Mouse (Mus musculus) megakaryocyte progenitor cell, adult 5-6 weeks (primary cell): ENCODE data around the gene P2rx5. TPM values are rescaled to one million over a fixed set of nuclear protein-coding genes. Genes with fewer than 3 reads are reported as not detected.
A peak's percentile ranks its signal among the peaks of the same experiment; 100 is the strongest.

Source experiments
- ATAC-seq: replicated peaks from 2 replicates; pipeline ENCODE4 v1.8.0; 2016; ENCODE audit warnings: mild to moderate bottlenecking, moderate TSS enrichment, inconsistent platforms; ENCODE audit not compliant: poor library complexity
- total RNA-seq, 2 experiments: library from RNA; stranded (forward) in 1 of 2; stranded (reverse) in 1 of 2; fragments of 157-497, 149-512 nt in 1 of 2; fragments of 200-1000 nt in 1 of 2; gene quantifications; 2 replicates each; pipeline versions ENCODE4 v1.2.3 to v1.2.4; 2015 to 2017

The P2rx5 gene
- total RNA-seq (2015) (not detected in 2 replicates), total RNA-seq (2017) (not detected in 2 replicates)

GRCm38 (mm10) chr11:73159957-73160810 lies at the start of gene P2rx5:
P2rx5 (plus strand) TSS chr11:73160421.
- ATAC-seq: peak; percentile 70

DNA sequence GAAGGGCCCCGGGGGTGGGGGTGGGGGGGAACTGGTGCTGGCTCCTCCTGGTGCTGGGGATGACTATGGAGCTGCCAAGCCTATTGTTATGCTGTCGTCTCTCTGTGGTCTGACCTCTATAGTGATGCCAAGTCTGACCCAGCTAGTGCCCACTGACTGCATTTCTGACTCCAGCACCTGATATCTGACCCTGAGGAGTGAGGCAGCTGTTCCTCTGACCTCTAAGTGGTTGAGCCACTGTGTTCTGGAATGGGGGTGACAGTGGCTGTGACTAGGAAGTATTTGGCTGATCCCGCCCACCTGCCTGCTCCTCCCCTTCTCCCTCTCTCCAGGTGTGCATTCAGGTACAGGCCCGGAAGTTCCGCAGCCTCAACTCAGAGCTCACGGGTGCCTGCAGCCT lies 48.8 kb upstream of the P2rx5 start:
- ATAC-seq: no peak

- no peak for ATAC-seq
These were observed 33.7 kb upstream of the P2rx5 start for GRCm38 (mm10) chr11:73126495-73126894.

DNA sequence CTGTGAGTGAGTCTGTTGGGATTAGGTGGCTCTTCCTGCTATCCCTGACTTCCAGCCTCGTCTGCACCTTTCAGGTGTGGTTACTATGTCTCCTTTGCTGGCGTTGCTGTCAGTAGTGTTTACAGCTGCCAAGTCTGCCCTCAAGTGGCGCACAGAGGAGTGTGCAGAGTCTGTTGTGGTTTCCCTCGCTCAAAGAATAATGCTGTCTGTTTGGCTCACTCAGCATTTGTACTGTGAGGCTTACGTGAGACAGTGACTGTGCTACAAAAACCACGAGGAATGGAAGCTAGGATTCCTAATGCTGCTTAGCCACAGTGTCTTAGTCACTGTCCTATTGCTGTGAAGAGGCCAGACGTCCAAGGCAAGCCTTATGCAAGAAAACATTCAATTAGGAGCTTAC lies 29.2 kb upstream of the P2rx5 start:
- ATAC-seq: peak; percentile 87

DNA sequence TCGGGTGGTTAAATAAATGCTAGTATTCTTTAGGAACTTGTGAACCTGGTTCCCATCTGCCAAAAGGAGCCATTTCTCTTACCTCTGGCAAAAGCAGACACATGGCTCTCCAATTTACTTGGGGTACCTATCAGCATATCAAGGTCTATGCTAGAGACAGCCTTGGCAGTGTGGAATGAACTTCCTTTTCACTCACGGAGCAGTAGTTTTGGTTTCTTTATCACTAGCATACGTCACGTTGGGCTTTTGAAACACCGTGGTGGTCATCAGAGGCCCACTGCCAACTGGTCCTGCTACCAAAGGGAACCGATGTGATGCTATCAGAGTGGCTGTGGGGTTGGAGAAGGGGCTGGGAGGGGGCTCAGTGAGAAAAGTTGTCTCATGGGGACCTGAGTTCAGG lies 27.2 kb upstream of the P2rx5 start:
- ATAC-seq: peak; percentile 29; the same call in 1 of the 2 replicates

DNA sequence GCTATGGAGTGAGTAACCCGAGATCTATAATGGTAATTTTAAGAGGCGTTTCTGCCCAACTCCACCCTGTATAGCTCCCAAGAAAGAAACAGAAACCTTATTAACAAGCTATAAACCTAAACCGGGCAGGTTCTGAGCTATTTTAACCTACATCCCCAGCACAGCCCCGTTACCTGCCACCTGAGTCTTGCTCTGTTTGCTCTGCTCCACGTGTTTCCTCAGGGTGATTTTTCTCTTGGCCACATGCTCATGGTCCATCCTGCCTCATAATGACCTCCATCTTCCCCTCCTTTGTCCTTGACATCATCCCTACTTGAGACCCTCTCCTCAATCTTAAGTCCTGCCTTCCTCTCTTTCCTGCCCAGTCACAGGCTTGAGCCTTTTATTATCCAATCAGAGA lies 26.0 kb upstream of the P2rx5 start:
- no peak for ATAC-seq

DNA sequence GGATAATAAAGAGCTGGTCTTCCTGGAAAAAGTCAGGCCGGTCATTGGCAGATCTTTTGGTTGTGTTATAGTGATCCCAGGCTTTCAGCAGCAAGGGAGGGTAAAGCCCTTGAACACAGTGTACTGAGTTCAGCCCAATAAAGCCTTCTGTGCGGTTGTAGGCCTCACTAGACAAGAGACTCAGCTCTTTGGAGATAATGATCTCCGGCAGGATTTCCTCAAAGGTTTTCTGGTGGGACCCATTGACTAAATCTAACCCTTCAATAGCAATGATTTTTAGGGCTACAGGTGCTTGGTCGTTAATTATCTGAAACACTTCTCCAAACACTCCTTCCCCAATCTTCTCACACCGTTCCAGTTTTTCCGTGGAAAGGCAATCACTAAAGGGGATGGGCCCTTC lies 23.6 kb upstream of the P2rx5 start:
- ATAC-seq: no peak

- ATAC-seq: no peak; the same call in 1 of the 2 replicates
These were observed 23.1 kb upstream of the P2rx5 start for GRCm38 (mm10) chr11:73137116-73137515.

- ATAC-seq: peak; percentile 96
These were observed 22.4 kb upstream of the P2rx5 start, which contains the start of gene Haspin for GRCm38 (mm10) chr11:73137591-73138501. Haspin (minus strand) TSS chr11:73138294.

DNA sequence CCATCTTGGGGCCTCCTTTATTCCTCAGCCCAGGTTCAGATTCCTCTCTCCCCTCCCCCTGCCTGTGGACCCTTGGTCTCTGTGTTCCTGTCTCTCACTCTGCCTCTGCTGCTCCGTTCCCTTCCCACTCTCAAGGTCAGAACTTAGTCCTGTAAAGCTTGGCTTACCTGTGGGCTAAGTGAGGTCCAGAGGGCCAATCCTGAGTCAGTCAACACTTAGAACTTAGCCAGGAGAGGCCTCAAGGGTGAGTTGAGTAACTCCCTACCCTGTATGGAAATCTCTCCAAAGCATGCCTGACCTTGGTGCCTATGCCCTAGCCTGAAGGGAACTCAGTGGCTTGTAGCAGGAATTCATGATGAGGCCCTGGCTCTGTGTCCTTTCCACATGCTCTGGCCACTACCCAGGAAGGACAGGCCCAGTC lies 15.9 kb upstream of the P2rx5 start:
- no peak for ATAC-seq

DNA sequence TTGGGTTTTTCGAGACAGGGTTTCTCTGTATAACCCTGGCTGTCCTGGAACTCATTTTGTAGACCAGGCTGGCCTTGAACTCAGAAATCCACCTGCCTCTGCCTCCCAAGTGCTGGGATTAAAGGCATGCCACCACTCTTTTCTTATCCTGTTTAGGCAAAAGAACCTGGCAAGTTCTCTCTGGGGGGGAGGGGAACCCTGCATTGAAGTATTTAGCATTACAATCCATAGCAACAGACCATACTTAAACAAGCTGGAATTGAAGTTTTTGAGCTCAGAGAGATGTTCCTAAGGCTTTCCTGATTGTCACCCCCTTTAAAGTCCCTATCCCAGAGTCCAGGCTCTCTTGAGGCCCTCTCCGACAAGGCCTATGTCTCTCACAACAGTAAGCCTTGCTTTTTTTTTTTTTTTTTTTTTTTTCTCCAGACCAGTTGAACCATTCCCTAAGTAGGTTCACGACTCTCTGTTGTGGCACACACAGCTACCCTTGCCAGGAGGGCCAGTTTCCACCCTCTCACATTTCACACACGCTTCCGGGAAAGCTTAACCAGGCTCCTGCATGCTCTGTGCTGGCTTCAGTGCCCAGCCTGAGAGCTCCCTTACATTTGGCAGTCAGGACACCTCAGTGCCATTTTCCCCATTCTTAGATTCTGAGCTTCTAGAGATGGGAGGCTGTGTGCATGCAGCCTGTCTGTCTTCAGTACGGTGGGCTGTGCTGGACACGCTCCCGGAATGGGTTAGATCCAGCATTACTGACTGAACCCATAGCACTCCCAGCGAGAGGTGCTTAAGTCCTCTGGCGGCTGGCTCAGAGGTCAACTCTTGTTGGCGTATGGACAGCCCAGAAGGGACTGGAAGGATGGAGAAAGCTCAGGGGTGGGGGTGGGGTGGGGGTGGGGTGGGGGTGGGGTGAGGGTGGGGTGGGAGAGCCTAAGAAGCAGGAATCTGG lies 13.9 kb upstream of the P2rx5 start:
- no peak for ATAC-seq

GRCm38 (mm10) chr11:73146975-73147365 lies 13.3 kb upstream of the P2rx5 start:
- ATAC-seq: no peak

DNA sequence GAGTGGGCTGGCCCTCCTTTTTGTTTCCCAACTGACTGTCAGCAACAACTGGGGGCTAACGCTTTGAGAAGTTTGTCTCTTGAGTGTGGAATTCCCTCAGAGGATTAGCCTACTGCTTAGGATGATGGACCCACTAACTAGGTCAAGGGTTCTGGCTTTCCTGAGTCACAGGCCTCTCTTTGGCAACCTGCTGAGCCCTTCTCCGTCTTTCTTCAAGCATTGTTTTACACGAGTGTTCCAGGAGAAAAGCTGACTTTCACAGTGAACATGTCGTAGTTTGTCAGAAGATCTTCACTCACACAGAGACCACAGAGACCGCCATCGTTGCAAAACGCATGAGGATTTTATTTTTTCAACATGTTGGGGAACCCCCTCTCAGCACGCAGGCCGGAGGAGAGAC lies 12.0 kb upstream of the P2rx5 start:
- ATAC-seq: no peak

DNA sequence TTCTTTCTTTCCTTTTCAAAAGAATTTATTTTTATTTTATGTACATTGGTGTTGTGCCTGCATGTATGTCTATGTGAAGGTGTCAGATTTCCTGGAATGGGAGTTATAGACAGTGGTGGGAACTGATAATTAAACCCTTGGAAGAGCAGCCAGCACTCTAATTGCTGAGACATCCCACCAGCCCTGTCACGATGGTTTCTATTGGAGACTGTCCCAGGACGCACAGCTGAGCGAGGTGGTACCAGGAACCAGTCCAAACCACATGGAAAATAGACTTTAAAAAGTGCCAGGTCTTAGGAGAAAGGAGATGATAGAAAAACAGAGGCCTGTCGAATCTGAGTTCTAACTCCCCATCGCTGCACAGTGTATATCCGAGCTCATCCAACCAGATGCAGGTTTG lies 5.2 kb upstream of the P2rx5 start:
- ATAC-seq: no peak

DNA sequence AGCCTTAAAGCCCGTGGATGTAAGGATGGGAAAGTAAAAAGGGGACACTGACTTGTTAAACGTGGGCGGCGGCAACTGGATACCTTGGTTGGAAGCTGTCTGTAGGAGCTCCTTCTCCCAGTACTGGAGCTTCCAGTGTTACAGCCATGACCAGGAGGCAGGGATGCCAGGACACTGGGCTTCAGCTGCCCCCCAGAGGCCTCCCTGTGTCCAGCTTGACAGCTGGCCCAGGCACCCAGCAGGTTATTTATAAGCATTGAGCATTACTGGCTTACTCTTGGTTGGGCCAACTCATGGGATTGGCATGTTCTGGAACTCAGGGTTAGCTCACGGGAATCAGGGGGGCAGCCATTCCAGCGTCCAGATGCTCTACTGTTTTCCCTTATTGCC lies 585 bp downstream of the P2rx5 start:
- ATAC-seq: no peak

DNA sequence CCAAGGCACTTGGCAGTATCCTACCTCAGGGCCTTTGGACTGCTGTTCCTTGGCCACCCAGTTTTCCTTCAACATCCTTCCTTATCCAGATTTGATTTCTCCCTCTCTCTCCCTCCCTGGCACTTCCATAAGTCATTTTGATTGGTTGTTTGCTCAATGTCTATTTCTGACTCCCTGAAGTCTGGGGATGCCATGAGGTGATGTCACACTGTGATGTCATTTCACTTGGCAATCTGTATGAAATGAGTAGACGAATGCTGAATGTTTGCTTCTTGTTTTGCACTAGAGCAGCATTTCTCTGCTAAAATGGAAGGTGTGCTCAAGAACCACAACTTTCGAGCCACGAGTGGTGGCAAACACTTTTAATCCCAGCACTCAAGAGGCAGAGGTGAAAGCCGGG lies 1.4 kb downstream of the P2rx5 start:
- ATAC-seq: no peak

DNA sequence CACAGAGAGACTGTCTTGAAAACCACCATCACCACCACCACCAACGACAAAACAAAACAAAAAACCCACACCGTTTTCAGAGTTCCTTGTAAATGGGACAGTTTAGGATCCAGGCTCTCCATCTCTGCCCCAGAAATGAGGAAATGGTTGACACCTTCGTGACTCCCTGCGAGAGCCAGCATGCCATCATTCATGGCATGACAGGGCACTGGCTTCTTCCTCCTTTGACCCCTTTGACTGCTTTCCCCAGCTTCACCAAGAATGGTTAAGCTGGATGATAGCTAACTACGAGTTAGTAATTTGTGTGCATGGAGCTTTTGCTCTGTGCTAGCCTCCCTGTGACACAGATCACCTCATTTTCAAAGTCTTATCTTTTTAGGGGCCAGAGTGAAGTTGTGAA lies 2.1 kb downstream of the P2rx5 start:
- ATAC-seq: 0 out of 2 replicates have a peak, but pooled peaks have one; percentile 35

GRCm38 (mm10) chr11:73168071-73168470 lies 7.8 kb downstream of the P2rx5 start:
- ATAC-seq: no peak

DNA sequence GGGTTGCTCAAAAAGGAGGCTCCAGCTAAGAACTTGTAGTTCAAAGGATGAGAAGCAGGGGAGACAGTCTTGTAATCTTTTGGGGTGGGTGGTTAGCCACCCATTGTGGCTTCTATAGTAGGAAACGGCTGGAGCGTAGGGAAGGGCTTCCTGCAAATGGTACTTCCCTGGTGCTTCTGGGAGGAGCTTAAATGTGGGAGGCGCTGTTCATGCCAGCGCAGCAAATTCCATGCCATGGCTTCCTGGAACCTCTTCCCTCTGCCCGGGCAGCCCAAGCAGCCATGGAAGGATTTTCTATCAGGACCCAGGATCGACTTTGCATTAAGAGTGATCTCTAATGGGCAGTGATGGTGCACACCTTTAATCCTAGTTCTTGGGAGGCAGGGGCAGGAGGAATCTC lies 8.4 kb downstream of the P2rx5 start:
- ATAC-seq: no peak

GRCm38 (mm10) chr11:73169231-73169630 lies 9.0 kb downstream of the P2rx5 start:
- ATAC-seq: peak; percentile 91

- ATAC-seq: no peak
These were observed 12.0 kb downstream of the P2rx5 start for GRCm38 (mm10) chr11:73172186-73172585.
